Mouse (Mus musculus) ES-Bruce4 (cell line): Measurements from ENCODE around the gene 2310034G01Rik.

Experiments
- CTCF ChIP-seq: IDR thresholded peaks from one replicate; pipeline ENCODE4 v1.8.1; 2011; ENCODE audit warnings: low read depth, low read length
- POLR2A ChIP-seq: IDR thresholded peaks from one replicate; pipeline ENCODE4 v1.8.1; 2011; ENCODE audit warnings: low read length; ENCODE audit not compliant: insufficient read depth

DNA sequence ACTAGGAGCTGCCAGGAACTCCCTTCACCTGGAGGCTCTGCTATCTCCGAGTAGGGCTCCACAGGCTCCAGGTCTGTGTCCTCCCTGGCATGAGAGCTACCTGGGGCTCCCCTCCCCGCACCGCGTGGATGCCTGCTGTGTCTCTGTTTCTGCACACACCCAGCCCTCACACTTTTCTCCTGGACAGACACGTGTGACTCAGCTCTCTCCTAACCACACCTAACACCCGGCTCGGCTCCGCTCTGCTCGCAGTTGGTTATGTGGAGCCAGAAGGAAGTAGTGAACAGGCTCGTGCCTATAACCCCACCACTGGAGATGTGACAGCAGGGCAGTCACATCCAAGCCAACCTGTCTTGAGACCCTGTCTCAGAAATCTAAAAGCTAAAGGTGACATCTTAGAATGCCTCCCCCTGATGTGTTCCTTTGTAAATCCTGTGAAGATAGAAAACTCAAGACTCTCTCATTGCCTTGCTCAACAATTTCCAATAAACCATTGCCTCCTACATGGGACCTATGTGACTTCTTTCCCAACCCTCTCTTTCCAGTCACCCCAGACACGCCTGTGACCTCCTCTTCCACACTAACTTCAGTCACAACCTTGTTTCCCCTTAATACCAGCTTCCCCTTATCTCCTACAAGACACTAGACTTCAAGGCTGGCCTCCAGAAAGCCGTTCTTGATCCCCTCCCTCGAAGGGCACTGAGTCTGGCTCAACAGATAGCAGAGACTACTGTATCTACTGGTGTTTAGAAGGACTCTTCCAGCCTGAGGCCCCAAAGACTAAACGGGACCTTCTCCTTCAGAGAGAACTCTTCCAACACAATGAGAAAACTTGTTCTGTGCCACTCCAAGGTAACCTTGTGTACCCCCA is 35.0 kb downstream of the 2310034G01Rik start:
- TF ChIP-seq CTCF (no peak), POLR2A (no peak)
